Mouse (Mus musculus): ENCODE data around the gene Vav3. TPM values are rescaled to one million over a fixed set of nuclear protein-coding genes. Genes with fewer than 3 reads are reported as not detected.

The Vav3 gene
- polyA plus RNA-seq, 1 experiment from 2014 or later: 2.9 TPM

DNA sequence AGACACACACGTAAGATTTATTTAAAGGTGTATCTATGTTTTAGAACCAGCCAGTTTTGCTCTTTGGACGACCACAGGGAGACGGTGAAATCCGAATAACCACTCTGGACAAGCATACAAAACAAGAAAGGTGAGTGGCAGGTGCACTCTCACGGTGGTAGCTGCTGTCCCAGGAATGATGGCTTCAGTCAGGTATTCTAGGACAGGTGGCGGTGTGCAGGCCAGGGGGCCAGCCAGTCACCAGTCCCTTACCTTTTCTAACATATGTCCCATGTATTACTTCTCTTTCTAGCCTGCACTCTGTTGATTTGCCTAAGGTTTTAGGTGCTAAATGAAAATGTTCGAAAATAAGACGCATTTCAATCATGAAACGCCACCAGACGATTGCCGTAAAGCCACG, 185.4 kb downstream of the Vav3 start:
- Histone ChIP-seq H3K4me1 (ENCODE audit: control insufficient read depth, low read depth, low read length) (no peaks in the 10 kb centered on the region), H3K9ac (ENCODE audit: low read depth, low read length) (no peak overlapping the region), H3K4me3 (ENCODE audit: low read depth, low read length) (no peak overlapping the region), H3K27ac (ENCODE audit: low read length) (no peak overlapping the region), H3K36me3 (ENCODE audit: control insufficient read depth, insufficient read depth) (no peaks in the 10 kb centered on the region), H3K4me2 (ENCODE audit: low read depth, low read length) (no peak overlapping the region), H3K9me3 (replicated peaks; ENCODE audit: control insufficient read depth, low read length) (no peaks in the 10 kb centered on the region), H3K27me3 (ENCODE audit: control insufficient read depth, insufficient read depth, low read depth, low read length) (no peaks in the 10 kb centered on the region)
- ATAC-seq (ENCODE audit: low read depth): no peak
- 76% methylated on average over 12 of the region's 12 CpGs for WGBS (ENCODE audit: insufficient replicate concordance)

DNA sequence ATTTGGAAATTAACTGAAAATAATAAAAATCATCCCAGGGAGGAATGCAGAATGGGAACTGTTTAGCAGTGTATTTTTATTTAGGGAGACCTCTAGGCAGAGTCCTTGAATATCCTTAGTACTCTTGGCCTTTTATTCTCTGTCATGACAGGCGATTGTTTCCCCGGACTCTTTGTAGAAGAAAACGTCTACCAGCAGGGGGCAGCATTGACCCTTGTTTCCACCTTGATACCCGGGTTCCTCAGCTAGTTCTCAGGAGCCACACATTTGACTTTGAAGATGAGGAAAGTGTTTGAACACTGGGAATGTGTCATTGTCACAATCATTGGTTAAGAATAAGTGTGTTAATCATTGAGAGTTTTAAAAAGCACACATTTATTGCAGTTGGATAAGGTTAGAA, 185.8 kb downstream of the Vav3 start:
- H3K9ac ChIP-seq (ENCODE audit: low read depth, low read length): no peak overlapping the region
- ATAC-seq (ENCODE audit: low read depth): no peak

DNA sequence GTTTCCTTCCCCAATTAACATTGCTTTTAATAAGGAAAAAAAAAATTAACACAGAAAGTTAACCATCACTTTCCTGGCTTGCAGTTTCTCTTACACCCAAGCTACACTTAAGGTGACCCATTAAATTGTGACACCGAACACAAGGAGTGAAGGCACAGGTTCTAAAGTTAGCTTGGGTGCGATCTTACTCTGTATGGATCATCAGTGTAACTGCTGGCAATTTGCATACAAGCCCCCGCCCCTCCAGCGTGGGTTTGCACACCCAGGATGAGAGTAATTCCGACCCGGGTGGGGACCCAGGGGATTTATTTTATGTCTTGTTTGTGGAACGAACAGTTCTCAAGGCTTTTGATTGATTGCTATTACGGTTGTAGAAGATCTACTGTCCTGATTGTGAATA, 186.2 kb downstream of the Vav3 start:
- no peaks in the 10 kb centered on the region for H3K36me3 ChIP-seq (ENCODE audit: control insufficient read depth, insufficient read depth)
- H3K27ac ChIP-seq (ENCODE audit: low read length): no peak overlapping the region
- H3K4me3 ChIP-seq (ENCODE audit: low read depth, low read length): no peak overlapping the region
- H3K9ac ChIP-seq (ENCODE audit: low read depth, low read length): no peak overlapping the region
- H3K4me2 ChIP-seq (ENCODE audit: low read depth, low read length): no peak overlapping the region
- H3K9me3 ChIP-seq (replicated peaks; ENCODE audit: control insufficient read depth, low read length): no peaks in the 10 kb centered on the region
- H3K27me3 ChIP-seq (ENCODE audit: control insufficient read depth, insufficient read depth, low read depth, low read length): no peaks in the 10 kb centered on the region
- WGBS (ENCODE audit: insufficient replicate concordance): 64% methylated on average over 8 of the region's 8 CpGs
- no peak for ATAC-seq (ENCODE audit: low read depth)
- H3K4me1 ChIP-seq (ENCODE audit: control insufficient read depth, low read depth, low read length): no peaks in the 10 kb centered on the region

More for the DNA sequence above, 185.8 kb downstream of the Vav3 start:
- Histone ChIP-seq H3K4me1 (ENCODE audit: control insufficient read depth, low read depth, low read length) (no peaks in the 10 kb centered on the region), H3K27me3 (ENCODE audit: control insufficient read depth, insufficient read depth, low read depth, low read length) (no peaks in the 10 kb centered on the region), H3K36me3 (ENCODE audit: control insufficient read depth, insufficient read depth) (no peaks in the 10 kb centered on the region), H3K4me2 (ENCODE audit: low read depth, low read length) (no peak overlapping the region), H3K4me3 (ENCODE audit: low read depth, low read length) (no peak overlapping the region), H3K9me3 (replicated peaks; ENCODE audit: control insufficient read depth, low read length) (no peaks in the 10 kb centered on the region), H3K27ac (ENCODE audit: low read length) (no peak overlapping the region)
- WGBS (ENCODE audit: insufficient replicate concordance): 15% methylated on average over 4 of the region's 4 CpGs

DNA sequence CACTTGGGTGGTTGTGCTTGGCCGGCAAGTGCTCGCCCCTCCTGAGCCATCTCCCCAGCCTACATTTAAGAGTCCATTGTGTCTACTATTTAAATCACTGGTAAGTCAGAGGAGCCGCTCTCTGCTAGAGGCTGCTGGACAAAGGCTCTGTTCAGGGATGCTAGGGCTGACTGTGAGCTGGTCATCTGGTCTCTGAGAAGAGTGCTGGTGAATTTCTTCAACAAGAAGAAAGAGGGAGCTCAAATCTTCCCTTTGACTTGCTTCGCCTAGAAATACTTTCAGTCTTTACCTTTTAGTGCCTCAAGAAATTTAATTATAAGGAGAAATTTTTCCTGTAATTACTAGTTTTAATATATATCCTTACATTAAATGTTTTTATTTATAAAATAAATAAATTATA, 188.2 kb downstream of the Vav3 start:
- Histone ChIP-seq H3K4me3 (ENCODE audit: low read depth, low read length) (no peak overlapping the region), H3K36me3 (ENCODE audit: control insufficient read depth, insufficient read depth) (no peaks in the 10 kb centered on the region), H3K27ac (ENCODE audit: low read length) (no peak overlapping the region), H3K27me3 (ENCODE audit: control insufficient read depth, insufficient read depth, low read depth, low read length) (no peaks in the 10 kb centered on the region), H3K4me1 (ENCODE audit: control insufficient read depth, low read depth, low read length) (no peaks in the 10 kb centered on the region), H3K9me3 (replicated peaks; ENCODE audit: control insufficient read depth, low read length) (no peaks in the 10 kb centered on the region), H3K4me2 (ENCODE audit: low read depth, low read length) (no peak overlapping the region), H3K9ac (ENCODE audit: low read depth, low read length) (no peak overlapping the region)
- no peak for ATAC-seq (ENCODE audit: low read depth)
- 65% methylated on average over 4 of the region's 4 CpGs for WGBS (ENCODE audit: insufficient replicate concordance)

DNA sequence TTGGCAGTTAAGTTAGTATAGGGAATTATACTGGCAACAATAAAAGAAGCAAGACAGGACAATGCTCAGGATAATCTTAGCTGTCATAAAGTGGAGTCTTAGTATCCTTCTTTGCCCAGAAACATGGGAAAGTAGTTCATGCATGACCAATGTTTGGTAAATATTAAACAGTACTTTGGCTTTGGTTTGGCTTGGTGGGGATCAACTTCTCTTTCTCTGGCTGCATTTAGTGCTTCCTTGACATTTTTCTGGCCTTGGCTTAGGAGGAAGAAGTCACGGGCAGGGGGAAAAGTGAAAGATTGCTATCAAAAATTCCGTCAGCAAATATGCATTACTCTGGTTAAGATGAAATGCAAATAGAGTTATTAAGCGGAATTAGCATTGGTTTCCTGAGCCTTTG, 197.2 kb downstream of the Vav3 start:
- no peak for ATAC-seq (ENCODE audit: low read depth)
- Histone ChIP-seq H3K36me3 (ENCODE audit: control insufficient read depth, insufficient read depth) (no peaks in the 10 kb centered on the region), H3K9ac (ENCODE audit: low read depth, low read length) (no peak overlapping the region), H3K4me1 (ENCODE audit: control insufficient read depth, low read depth, low read length) (no peaks in the 10 kb centered on the region), H3K27ac (ENCODE audit: low read length) (no peak overlapping the region), H3K4me3 (ENCODE audit: low read depth, low read length) (no peak overlapping the region), H3K4me2 (ENCODE audit: low read depth, low read length) (no peak overlapping the region), H3K27me3 (ENCODE audit: control insufficient read depth, insufficient read depth, low read depth, low read length) (no peaks in the 10 kb centered on the region), H3K9me3 (replicated peaks; ENCODE audit: control insufficient read depth, low read length) (no peaks in the 10 kb centered on the region)
- 48% methylated on average over 3 of the region's 3 CpGs for WGBS (ENCODE audit: insufficient replicate concordance)

DNA sequence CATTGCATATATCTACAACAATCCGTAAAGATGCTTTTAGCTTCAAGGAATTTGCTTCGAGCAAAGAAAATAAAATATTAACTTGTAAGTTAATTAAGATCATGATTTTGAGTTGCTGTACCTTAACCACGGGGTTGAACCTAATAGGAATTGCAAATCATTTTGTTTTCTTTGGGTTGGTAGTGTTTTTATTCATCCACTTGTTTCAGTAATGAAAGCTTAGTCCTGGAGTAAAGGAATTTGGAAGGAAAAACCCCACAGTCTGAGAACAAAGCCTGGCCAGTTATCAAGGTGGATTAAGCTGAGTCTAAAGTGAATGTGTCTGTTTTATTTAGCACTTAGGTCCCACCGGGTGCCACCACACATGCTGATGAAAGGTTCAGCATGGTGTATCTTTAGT, 199.6 kb downstream of the Vav3 start:
- no peaks in the 10 kb centered on the region for H3K9me3 ChIP-seq (replicated peaks; ENCODE audit: control insufficient read depth, low read length)
- no peaks in the 10 kb centered on the region for H3K4me1 ChIP-seq (ENCODE audit: control insufficient read depth, low read depth, low read length)
- H3K27me3 ChIP-seq (ENCODE audit: control insufficient read depth, insufficient read depth, low read depth, low read length): no peaks in the 10 kb centered on the region
- no peak overlapping the region for H3K4me2 ChIP-seq (ENCODE audit: low read depth, low read length)
- no peak overlapping the region for H3K9ac ChIP-seq (ENCODE audit: low read depth, low read length)
- H3K36me3 ChIP-seq (ENCODE audit: control insufficient read depth, insufficient read depth): no peaks in the 10 kb centered on the region
- no peak overlapping the region for H3K27ac ChIP-seq (ENCODE audit: low read length)
- WGBS (ENCODE audit: insufficient replicate concordance): 44% methylated on average over 4 of the region's 4 CpGs
- ATAC-seq (ENCODE audit: low read depth): no peak
- H3K4me3 ChIP-seq (ENCODE audit: low read depth, low read length): no peak overlapping the region

DNA sequence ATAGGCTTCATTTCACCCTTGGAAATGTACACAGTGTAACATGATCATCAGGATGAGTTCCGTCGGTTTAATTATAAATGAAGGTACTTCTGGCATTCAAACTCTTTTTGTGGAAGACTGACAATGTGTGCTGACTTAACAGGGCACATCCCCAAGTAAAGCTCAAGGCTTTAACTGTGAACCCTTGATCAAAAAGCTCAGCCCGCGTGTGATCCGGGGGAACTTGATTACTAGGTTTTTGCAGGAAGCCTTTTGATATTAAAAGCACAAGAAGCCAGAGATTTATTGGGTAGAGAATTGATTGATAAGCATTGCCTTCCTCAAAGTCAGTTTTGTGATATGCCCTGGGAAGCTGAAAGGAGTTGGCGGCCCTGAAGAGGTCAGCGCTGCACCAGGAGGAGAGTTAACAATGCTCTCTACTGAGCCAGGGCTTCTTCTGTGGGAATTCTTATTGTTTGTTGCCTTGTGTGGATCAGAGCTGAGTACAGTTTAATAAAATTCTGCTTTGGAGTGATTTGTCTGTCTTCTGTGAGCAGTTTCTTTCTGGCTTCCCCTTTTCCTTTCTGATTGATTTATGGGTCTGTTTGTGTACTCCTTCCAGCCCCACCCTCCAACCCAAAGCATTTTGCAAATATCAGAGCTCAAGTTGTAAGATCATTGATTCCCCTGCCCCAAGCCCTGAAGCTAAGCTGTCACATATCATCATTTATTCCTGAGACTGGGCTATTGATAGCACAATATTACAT, 204.2 kb downstream of the Vav3 start:
- Histone ChIP-seq H3K27ac (ENCODE audit: low read length) (no peak overlapping the region), H3K36me3 (ENCODE audit: control insufficient read depth, insufficient read depth) (no peaks in the 10 kb centered on the region), H3K4me1 (ENCODE audit: control insufficient read depth, low read depth, low read length) (no peaks in the 10 kb centered on the region), H3K9ac (ENCODE audit: low read depth, low read length) (no peak overlapping the region), H3K27me3 (ENCODE audit: control insufficient read depth, insufficient read depth, low read depth, low read length) (no peaks in the 10 kb centered on the region), H3K9me3 (replicated peaks; ENCODE audit: control insufficient read depth, low read length) (no peaks in the 10 kb centered on the region), H3K4me3 (ENCODE audit: low read depth, low read length) (no peak overlapping the region), H3K4me2 (ENCODE audit: low read depth, low read length) (no peak overlapping the region)
- ATAC-seq (ENCODE audit: low read depth): no peak
- 61% methylated on average over 7 of the region's 7 CpGs for WGBS (ENCODE audit: insufficient replicate concordance)

DNA sequence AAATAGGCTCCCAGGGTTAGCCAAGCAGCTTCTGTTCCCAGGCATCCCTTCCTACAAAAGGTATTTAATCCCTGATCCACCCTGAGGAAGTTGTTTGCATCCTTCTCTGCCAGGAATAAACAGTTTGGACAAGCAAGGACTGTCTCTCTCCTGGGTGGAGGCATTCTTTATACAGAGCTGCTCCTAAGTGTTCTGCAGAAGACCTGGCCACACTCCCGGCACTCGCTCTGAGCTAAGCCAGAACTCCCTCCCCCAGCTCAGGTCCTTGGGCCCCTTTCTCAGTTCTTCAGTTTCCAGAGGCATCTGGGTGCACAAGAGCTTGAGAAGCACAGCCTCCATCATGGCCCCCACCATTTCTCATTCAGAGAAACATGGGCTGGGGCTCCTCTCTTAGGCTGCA, 216.9 kb downstream of the Vav3 start:
- no peaks in the 10 kb centered on the region for H3K9me3 ChIP-seq (replicated peaks; ENCODE audit: control insufficient read depth, low read length)
- H3K27ac ChIP-seq (ENCODE audit: low read length): no peak overlapping the region
- H3K4me3 ChIP-seq (ENCODE audit: low read depth, low read length): no peak overlapping the region
- no peaks in the 10 kb centered on the region for H3K4me1 ChIP-seq (ENCODE audit: control insufficient read depth, low read depth, low read length)
- H3K9ac ChIP-seq (ENCODE audit: low read depth, low read length): no peak overlapping the region
- H3K27me3 ChIP-seq (ENCODE audit: control insufficient read depth, insufficient read depth, low read depth, low read length): no peaks in the 10 kb centered on the region
- no peak for ATAC-seq (ENCODE audit: low read depth)
- WGBS (ENCODE audit: insufficient replicate concordance): 53% methylated on average over 2 of the region's 2 CpGs
- no peaks in the 10 kb centered on the region for H3K36me3 ChIP-seq (ENCODE audit: control insufficient read depth, insufficient read depth)
- no peak overlapping the region for H3K4me2 ChIP-seq (ENCODE audit: low read depth, low read length)

DNA sequence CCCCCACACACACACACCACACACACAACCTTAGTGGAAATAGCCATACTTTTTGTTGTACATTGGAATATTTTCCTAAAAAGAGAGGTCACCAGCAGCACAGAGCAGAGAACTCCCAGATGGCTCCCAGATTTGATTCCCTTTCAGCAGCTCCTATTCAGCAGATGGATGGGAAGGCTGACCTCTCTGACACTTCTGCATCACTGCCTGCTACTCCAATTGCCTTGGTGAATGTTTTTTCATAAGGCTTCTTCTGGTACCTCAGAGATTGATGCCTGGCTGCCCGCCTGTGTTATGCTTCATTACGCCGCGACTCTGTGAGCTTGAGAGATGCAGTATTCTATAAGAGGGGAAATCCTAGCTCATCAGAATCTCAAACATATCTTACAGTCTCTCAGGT, 220.8 kb downstream of the Vav3 start:
- Histone ChIP-seq H3K4me3 (ENCODE audit: low read depth, low read length) (no peak overlapping the region), H3K4me1 (ENCODE audit: control insufficient read depth, low read depth, low read length) (no peaks in the 10 kb centered on the region), H3K27ac (ENCODE audit: low read length) (no peak overlapping the region), H3K9ac (ENCODE audit: low read depth, low read length) (no peak overlapping the region), H3K9me3 (replicated peaks; ENCODE audit: control insufficient read depth, low read length) (no peaks in the 10 kb centered on the region), H3K27me3 (ENCODE audit: control insufficient read depth, insufficient read depth, low read depth, low read length) (no peaks in the 10 kb centered on the region), H3K36me3 (ENCODE audit: control insufficient read depth, insufficient read depth) (no peaks in the 10 kb centered on the region), H3K4me2 (ENCODE audit: low read depth, low read length) (no peak overlapping the region)
- no peak for ATAC-seq (ENCODE audit: low read depth)
- WGBS (ENCODE audit: insufficient replicate concordance): 73% methylated on average over 4 of the region's 4 CpGs

Measured in liver, embryonic 16.5 days (tissue).